Mouse (Mus musculus): Measurements from ENCODE around the gene Slc23a4.

The Slc23a4 gene

DNA sequence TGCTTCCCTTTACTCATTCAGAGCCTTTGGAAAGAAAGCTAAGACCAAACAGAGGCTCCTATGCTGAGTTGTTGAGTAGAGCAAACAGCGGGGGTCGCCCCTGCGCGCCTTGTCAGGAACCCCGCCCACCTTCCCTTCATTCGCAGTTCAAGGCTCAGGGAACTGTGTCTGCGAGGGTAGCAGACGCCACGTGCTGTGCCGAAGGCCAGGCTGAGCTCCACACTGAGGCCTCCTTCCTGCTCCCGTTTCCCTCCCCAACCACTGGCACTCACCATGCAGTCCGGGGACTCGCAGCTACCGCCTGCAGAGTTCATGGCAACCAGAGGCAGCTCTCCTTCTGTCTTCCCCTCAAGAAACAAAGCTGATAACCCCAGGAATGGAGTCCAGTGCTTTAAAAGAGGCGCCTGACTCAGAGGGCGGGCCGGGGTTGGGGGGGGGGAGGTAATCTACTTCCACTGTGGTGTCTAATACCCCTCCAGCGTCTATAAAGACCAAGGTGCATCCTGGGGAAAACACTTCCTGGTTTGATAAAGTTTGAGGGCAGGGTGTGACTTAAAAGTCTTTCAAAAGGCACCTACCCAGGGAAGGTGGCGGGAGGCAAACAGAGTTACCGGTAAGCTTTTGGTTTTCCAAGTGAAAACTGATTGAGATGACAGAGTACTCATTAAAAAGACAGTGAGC, at the start of gene Slc23a4:
TSS of gene Slc23a4 (minus strand) at position 324 of the 681 bp plus-strand sequence.
- peak; percentile 71 for DNase-seq

DNA sequence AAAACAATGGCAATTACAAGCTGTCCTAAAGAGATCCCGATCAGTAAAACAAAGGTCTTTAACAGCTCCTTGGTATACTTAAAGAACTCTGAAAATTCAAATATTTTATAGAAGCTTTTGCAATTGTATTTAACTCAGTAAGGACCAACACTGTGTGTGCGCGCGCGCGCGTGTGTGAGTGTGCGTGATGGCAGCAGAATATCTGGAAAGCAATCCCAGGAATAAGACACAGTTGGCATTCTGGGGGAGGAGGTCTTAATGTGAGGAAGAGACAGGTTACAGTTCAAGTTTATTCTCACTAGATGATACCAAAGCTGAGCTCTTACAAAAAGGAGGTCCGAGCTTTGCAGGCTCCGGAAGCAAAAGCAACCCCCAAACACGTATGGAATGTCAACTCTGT, 45.1 kb upstream of the Slc23a4 start:
- DNase-seq, result no peak

DNA sequence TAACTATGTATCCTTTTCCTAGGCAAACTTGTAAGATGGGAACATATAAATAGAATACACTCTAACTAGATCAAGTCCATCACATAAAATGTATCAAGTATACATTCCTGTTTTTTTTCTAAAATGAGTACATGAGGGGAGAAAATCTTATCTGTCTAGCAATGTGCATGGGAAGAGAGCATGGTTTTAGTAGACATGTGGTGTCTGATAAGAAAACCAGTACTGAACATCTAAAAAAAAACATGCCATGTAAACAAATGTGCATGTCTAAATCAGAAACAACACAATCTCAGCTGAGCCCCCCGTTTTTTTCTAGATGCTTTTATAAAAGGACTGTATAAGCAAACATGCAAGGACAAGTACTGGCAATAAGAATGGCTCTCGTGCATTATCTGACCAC, 44.5 kb upstream of the Slc23a4 start:
- DNase-seq, result no peak

DNA sequence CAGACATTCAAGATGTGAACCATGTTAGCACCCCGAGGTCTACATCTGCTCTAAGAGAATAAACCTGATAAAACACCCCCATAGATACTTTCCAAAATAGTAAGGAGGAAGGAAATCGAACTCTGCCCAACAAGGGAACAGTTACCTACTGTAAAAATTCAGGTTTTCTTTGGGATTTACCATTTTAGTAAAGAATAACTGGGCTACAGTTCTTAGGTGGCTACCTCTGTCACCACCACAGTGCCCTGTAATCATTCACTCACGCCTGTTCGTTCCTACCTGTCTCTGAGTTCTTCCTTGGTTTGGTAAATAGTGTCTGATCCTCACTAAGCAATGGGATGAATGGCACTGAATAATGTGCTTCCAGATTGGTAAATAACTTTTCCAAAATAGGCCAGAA, 42.6 kb upstream of the Slc23a4 start:
- no peak for DNase-seq

DNA sequence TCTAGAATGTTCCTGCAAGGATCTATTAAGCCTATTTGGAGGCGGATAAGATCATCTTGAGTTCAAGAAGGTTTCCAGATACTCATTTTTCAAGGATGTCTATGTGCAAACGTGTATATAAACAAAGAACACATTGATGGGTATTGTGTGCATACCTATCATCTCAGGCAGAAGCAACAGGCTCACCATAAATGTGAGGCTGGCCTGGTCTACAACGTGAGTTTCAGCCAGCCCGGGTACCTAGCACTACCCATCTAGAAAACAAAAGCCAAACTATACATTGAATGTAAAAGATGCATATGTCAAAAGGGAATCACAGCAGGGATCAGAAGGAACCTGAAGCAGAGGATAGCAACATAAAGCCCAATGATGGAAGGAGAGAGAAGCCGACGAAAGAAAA, 42.0 kb upstream of the Slc23a4 start:
- DNase-seq, result no peak

DNA sequence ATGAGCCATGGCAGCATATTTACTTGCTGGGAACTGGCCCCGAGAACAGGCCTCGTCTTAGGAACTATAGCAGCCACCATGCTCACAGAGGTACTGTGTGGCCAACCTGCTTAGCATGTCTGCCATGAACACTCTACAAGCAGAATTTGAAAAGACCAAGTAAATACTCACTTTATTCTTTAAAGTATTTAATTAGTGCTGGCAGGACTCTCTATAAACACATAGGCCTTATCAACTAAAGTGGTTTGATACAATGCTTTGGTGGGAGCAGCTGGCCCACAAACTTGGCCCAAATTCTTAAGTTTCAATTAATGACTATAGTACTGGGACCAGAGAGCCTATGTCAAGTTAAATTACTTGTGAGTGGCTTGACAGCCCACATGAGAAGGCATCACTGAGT, 39.8 kb upstream of the Slc23a4 start:
- peak; percentile 84 for DNase-seq

- DNase-seq, result peak; percentile 91
These were observed 39.1 kb upstream of the Slc23a4 start for GRCm38 (mm10) chr6:35027257-35027656.

- DNase-seq, result no peak
These were observed 28.4 kb upstream of the Slc23a4 start for GRCm38 (mm10) chr6:35016624-35017023.

GRCm38 (mm10) chr6:35011953-35012352, 23.7 kb upstream of the Slc23a4 start:
- DNase-seq, result peak; percentile 62

GRCm38 (mm10) chr6:35010705-35011104, 22.5 kb upstream of the Slc23a4 start:
- DNase-seq, result no peak

DNA sequence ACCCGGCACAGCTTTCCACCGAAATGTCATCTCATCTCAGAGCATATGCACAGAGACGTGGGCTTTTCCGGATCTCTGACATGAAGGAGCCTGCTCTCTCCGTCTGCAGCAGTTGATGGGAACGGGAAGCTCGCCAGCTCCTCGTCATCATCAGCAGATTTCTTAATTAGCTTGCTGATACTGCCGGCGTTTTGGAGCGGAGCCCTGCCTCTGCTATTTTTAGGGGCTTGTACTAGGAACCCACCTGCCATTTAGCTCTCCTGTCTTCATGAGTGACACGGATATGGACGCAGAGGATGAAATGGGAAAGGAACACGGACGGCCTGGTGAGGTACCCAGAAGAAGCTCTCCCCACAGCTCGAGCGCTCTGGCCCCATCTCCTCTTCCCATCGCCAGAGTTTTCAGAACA, 14.1 kb upstream of the Slc23a4 start:
- DNase-seq, result no peak

DNA sequence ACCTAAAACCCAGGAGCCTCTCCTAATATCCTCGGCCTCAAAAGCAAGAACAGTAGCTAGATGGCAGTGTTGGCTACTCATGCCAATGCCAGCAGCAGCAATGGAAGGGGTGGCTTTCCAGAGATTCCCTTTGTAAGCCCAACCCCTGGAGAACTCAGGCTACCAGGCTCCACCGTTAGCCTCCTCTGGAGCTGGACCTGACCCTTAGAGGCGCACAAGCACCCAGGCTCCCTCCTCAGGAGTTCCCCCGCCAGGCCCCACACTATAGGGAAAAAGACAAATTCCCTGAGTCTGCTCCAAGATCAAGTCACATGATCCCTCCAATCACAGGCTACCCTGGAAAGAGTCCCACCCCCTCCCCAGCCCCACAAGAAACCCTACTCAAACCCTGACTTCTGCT, 10.9 kb upstream of the Slc23a4 start:
- DNase-seq, result peak; percentile 78

- no peak for DNase-seq
These were observed 8.3 kb upstream of the Slc23a4 start for GRCm38 (mm10) chr6:34996496-34996895.

DNA sequence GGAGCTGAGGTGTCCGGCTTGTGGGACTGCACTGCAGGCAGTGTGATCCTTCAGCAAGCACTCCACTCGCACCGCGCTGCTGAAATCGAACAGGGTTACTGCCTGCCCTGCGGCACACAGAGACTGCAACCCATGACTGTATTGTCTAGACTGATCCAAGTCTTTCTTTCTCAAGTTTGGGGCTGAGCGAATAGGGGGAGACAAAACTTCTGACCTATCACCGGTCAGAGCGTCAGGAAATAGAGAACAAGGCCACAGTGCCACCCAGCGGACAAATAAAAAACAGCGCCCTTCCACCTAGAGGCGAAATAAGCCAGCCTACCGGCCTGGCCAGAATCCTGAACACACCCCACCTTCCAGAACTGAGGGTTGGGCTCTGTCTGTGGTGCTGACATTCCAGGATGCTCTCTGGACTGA, 7.1 kb upstream of the Slc23a4 start:
- peak; percentile 91 for DNase-seq

- DNase-seq, result no peak
These were observed 6.5 kb upstream of the Slc23a4 start for GRCm38 (mm10) chr6:34994692-34995091.

DNA sequence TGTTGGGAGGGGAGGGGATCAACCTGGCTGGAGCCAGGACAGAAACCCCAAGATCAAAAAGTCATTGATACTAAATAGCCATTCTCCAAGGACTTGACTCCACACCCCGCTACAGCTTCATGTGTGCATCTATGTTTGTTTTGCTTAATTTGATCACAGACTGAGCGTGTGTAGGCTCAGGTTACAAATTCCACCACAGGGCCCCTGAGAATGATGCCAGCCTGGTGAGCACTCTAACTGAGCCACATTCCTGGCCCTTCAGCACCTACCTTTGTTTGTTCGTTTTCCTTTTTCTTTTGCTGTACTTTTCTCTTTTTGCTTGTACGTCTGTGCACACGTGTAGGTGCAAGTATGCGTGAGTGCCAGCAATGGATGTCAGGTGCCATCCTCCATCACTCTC, 1.1 kb upstream of the Slc23a4 start:
- DNase-seq, result no peak

- no peak for DNase-seq
These were observed 1.0 kb downstream of the Slc23a4 start for GRCm38 (mm10) chr6:34987085-34987645.

DNA sequence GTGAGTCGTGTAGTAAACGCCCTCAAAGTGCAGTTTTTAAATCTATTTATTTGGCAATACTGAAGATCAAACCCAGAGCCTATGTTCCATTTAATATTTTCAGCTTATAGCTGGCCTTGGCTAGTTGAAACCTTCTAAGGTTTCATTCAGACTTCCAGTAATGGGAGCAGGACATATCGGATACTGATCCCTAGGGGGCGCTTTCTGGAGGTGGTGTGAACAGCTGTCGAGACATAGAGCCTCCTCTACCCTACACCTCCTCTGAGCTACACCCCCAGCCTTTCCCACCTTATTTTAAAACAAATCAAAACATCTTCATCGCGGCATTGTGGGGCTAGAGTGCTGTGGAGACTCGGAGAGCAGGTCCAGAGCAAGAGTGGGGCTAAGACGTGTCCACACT, 7.5 kb downstream of the Slc23a4 start:
- no peak for DNase-seq

DNA sequence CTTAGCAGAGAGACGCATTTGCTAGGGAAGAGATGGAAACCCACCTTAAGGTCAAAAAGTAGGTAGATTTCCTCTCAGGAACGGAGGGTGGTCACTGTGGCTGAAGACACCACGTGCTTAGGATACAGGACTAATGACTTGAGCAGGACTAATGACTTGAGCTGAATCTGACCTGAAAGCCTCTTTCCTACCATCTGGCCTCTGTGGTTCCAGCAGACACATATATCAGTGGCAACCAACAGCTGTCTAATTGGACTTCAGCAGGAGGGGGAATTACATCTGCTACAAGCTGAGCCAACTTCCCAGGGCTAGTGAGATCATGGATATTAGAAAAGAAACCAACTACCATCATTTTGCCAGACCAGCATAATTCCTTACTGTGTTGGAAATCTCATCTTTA, 8.9 kb downstream of the Slc23a4 start:
- peak; percentile 84 for DNase-seq

DNA sequence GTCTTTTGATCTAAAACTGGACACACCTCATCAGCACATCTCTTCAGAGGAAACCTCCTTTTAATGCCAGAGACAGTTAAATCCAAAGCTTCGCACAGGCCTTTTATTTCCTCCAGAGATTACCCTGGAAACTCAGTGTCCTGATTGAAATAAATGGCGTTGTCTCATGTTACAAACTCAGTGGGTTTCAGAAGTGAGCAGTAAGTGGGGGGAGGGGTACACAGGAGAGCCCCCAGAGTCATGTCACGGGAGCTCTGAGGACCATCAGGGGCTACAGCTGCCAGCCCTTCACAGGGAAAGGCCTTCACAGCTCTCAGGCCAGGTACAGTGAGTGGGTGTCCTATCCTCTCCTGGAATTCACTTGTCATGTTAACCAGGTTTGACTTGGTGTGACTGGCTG, 17.0 kb downstream of the Slc23a4 start:
- no peak for DNase-seq

DNA sequence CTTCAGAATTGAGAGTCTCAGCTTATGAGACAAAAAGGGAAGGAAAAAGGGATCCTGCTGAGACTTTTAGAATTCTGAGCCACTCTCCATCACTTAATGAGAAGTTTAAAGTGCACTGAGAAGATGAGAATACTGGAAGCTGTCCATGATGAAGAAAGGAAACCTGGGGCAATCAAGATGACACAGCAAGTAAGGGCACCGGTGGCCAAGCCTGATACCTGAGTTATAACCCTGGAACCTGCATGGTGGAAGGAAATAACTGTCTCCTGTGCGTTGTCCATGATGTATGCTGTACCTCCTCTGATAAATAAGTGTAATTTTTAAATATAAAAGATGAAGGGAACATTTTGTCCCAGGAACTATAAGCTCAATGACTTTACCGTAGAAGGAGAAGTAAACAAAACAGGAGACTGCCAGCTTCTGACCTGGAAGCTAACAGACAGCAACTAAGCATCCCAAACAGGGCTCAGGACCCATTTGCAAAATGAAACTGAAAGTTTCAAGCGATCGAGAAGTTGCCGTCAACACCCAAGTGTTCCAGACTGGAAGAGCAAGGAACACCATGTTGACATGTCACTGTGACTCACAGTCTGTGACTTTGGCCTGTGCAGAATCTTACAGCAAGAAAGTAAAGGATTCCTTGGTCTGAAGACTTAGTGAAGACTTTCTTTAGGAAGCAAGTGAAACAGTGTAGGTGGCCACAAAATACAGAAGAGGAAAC, 22.2 kb downstream of the Slc23a4 start:
- no peak for DNase-seq

GRCm38 (mm10) chr6:34964550-34964949, 23.7 kb downstream of the Slc23a4 start:
- DNase-seq, result no peak

DNA sequence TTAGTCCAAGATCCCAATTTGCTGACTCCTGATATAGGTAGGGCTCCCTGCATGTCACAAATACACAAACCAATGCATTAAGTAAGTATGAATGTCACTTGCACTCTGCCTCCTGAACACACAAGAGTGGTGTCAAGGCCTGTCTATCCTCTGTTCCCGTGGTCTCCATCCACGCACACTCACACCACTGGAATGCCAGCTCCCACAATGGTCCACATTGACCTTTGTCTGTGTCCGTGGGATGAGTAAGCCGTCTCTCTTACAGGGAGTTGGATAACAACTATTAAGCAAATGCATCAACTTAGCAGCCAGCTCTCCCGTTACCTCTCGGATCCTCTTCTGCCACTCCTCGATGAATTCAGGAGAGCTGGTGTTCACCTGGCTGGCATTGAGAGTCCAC, 29.1 kb downstream of the Slc23a4 start:
- no peak for DNase-seq

GRCm38 (mm10) chr6:34955862-34956241, 32.4 kb downstream of the Slc23a4 start:
- peak; percentile 58 for DNase-seq

Measured in retina, postnatal 1 day (tissue).